Mouse (Mus musculus) heart, adult 2 months (tissue): ENCODE measurements around the gene U2af2. TPM values are rescaled to one million over a fixed set of nuclear protein-coding genes. Genes with fewer than 3 reads are reported as not detected.

Experiments used
- DNase-seq, 2 experiments: peaks; one replicate each; pipeline ENCODE4 v3.0.0; 2021
- H3K27ac ChIP-seq: fragments of 200-600 bp; 2 replicates; pipeline ENCODE4 v1.8.1; 2022
- H3K27me3 ChIP-seq: fragments of 200-500 bp; 2 replicates; pipeline ENCODE4 v1.6.1; 2012; ENCODE audit warnings: mild to moderate bottlenecking, low read length, inconsistent platforms, mixed read lengths; ENCODE audit not compliant: control insufficient read depth, insufficient read depth
- H3K36me3 ChIP-seq: fragments of 200-500 bp; 2 replicates; pipeline ENCODE4 v1.6.1; 2012; ENCODE audit warnings: low read length, inconsistent platforms; ENCODE audit not compliant: control insufficient read depth, insufficient read depth
- H3K4me1 ChIP-seq: fragments of 200-500 bp; 2 replicates; pipeline ENCODE4 v1.6.1; 2011; ENCODE audit warnings: low read length; ENCODE audit not compliant: control insufficient read depth, insufficient read depth
- H3K4me3 ChIP-seq: fragments of 200-600 bp; 2 replicates; pipeline ENCODE4 v1.8.1; 2022
- H3K79me2 ChIP-seq: fragments of 200-500 bp; replicated peaks from 2 replicates; pipeline ENCODE4 v1.6.1; 2012; ENCODE audit warnings: mild to moderate bottlenecking, inconsistent platforms, low read length, moderate library complexity, mixed read lengths; ENCODE audit not compliant: control insufficient read depth, insufficient read depth
- H3K9ac ChIP-seq: fragments of 200-500 bp; 2 replicates; pipeline ENCODE4 v1.6.1; 2012; ENCODE audit warnings: low read depth, mild to moderate bottlenecking, control low read depth, inconsistent platforms, low read length, mixed read lengths
- CTCF ChIP-seq: fragments of 200-600 bp; IDR thresholded peaks from 2 replicates; pipeline ENCODE4 v1.8.1; 2022; ENCODE audit warnings: antibody characterized with exemption, mild to moderate bottlenecking, moderate library complexity
- EP300 ChIP-seq: fragments of 200-500 bp; IDR thresholded peaks from 2 replicates; pipeline ENCODE4 v1.6.1; 2011; ENCODE audit warnings: low read depth, low read length, control low read depth; ENCODE audit not compliant: insufficient read depth
- POLR2A ChIP-seq: fragments of 200-500 bp; IDR thresholded peaks from 2 replicates; pipeline ENCODE4 v1.6.1; 2011; ENCODE audit warnings: mild to moderate bottlenecking, low read depth, low read length, control low read depth; ENCODE audit not compliant: insufficient read depth
- WGBS: fragments of 180-500 bp; shearing (Covaris S2); methylation state at CpG from one replicate; pipeline ENCODE4 v1.1.7; 2018; 5-methylcytosine and 5-hydroxymethylcytosine counted together
- intact Hi-C: fragments of 180-260 bp; cut with DNase I; formaldehyde crosslinking; loops from one replicate; pipeline ENCODE4 v1.15.1; 2025
- microRNA-seq, 2 experiments: library from miRNA; unstranded; fragments of <30 nt; microRNA quantifications; one replicate each; pipeline ENCODE4 v1.2.0; 2021
- polyA plus RNA-seq: library from polyadenylated mRNA; depleted of rRNA; stranded (reverse); fragments of >200 nt; gene quantifications from 2 replicates; pipeline ENCODE4 v1.2.3, GENCODE M21; 2012; rRNA removed
- total RNA-seq, 2 experiments: library from RNA; stranded (reverse); gene quantifications; 2 replicates each; pipeline ENCODE4 v1.2.3; 2021

Gene U2af2
- total and polyA plus RNA-seq, 3 experiments, result 65.6 to 84.4 (median 68.5) TPM

DNA sequence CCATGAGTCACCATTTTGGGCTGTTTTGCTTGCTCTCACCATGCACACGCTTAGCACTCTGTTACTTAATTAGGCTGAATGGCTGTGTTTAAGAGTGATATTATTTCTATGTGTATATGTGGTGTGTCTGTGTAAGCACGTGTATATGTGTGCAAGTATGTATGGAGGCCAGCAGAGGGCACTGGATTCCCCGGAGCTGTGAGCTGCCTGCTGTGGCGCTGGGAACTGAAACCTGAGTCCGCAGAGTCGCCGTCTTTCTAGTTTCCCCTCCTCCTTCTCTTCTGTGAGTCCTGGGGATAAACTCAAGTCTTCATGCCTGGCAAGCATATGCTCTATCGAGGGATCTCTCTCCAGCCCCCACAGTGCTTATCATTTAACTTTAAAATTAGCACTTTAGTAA is 47.4 kb downstream of the U2af2 start:
- Histone ChIP-seq H3K27ac (no peak overlapping the region), H3K79me2 (no peaks in the 10 kb centered on the region), H3K4me3 (no peak overlapping the region), H3K4me1 (peaks cover 1% of the 10 kb centered on the region), H3K9ac (no peak overlapping the region), H3K27me3 (no peaks in the 10 kb centered on the region), H3K36me3 (no peaks in the 10 kb centered on the region)
- TF ChIP-seq EP300 (no peak), CTCF (no peak), POLR2A (no peak)
- no peak for DNase-seq
- 79% methylated on average over 8 of the region's 8 CpGs for WGBS
- intact Hi-C loops, result no loop called here

DNA sequence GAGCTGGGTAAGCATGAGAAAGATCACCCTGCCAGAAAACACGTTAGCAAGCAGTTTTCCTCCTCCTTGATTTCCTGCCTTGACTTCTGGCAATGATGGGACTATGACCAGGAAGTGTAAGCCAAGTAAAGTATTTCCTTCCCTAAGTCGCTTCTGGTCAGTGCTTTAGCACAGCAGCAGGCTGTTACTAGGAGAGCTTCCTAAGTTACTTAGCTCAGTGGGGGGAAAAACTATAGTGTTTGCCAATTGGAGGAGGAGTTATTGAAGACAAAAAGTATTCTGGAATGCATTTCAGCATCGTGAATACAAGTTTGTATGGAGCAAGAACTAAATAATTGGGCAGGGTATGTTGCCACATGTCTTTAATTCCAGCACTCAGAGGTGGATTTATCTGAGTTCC is 50.8 kb downstream of the U2af2 start:
- intact Hi-C loops, result no loop called here
- Histone ChIP-seq H3K4me3 (no peak overlapping the region), H3K79me2 (no peaks in the 10 kb centered on the region), H3K27me3 (no peaks in the 10 kb centered on the region), H3K27ac (no peak overlapping the region), H3K36me3 (no peaks in the 10 kb centered on the region), H3K9ac (no peak overlapping the region), H3K4me1 (peaks cover 1% of the 10 kb centered on the region)
- no peak for DNase-seq
- TF ChIP-seq CTCF (no peak), POLR2A (no peak), EP300 (no peak)
- WGBS, result 14% methylated on average over 3 of the region's 3 CpGs

DNA sequence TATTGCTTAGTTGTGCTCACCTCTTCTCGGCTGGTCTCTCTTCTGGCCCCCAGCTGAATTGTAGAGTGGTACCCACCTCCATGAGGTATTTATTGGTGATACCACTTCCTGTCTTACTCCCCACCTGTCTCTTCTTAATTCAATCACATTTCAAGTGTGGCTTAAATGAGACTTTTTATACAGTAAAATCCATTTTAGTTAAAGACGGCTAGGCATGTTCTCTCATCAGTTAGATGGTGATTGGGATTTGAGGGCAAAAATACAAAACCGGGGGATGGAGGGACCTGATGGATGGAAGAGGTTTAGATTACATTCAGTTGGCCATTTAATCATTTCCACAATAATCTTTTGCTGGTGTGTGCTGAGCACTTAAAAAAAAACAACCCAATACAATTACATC is 54.9 kb downstream of the U2af2 start, which contains the start of gene Rfpl4:
Rfpl4 (minus strand) TSS at position 101 of the 400 bp plus-strand sequence.
- intact Hi-C loops, result no loop called here
- H3K4me1 ChIP-seq, result peaks cover 1% of the 10 kb centered on the region
- H3K9ac ChIP-seq, result no peak within 1 kb of the TSS
- WGBS, result 88% methylated on average over 3 of the region's 3 CpGs
- TF ChIP-seq CTCF (no peak), POLR2A (no peak), EP300 (no peak)
- no peaks in the 10 kb centered on the region for H3K27me3 ChIP-seq
- H3K79me2 ChIP-seq, result no peaks in the 10 kb centered on the region
- no peak within 1 kb of the TSS for H3K4me3 ChIP-seq
- no peak within 1 kb of the TSS for H3K27ac ChIP-seq
- H3K36me3 ChIP-seq, result no peaks in the 10 kb centered on the region
- DNase-seq, result no peak

DNA sequence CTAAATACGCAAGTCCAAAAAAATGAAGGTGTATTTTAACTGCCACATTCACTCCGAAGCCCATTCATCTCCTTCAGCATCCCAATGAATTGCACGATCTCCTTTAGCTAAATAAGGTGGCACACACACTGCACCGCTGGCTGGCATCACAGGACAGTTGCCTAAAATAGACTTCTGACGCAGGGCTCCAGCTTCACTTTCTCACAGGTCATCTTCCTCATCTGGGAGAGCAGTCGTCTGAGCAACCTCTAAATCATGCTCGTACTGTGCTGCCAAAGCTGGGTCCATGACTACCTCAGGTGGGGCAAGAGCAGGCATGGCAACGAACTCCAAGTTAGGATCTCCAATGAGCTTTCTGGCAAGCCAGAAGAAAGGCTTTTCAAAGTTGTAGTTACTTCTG is 63.1 kb downstream of the U2af2 start:
- peak; percentile 32 to 49 for DNase-seq
- H3K4me3 ChIP-seq, result peak overlapping the region; percentile 47
- no peaks in the 10 kb centered on the region for H3K79me2 ChIP-seq
- peak overlapping the region; percentile 84 for H3K27ac ChIP-seq
- no peak for TF ChIP-seq CTCF
- no peak for TF ChIP-seq EP300
- 0 out of 2 replicates have a peak, but pooled peaks have one; percentile 23 for TF ChIP-seq POLR2A
- H3K9ac ChIP-seq, result no peak overlapping the region
- H3K36me3 ChIP-seq, result no peaks in the 10 kb centered on the region
- no peaks in the 10 kb centered on the region; the same call in 1 of the 2 replicates for H3K4me1 ChIP-seq
- intact Hi-C loops, result loop anchor here (1.0 to 5.0 kb wide), 2 partner anchors 45 to 183 kb away; partner anchors contain the start of gene Epn1
- H3K27me3 ChIP-seq, result no peaks in the 10 kb centered on the region
- WGBS, result 66% methylated on average over 8 of the region's 8 CpGs

DNA sequence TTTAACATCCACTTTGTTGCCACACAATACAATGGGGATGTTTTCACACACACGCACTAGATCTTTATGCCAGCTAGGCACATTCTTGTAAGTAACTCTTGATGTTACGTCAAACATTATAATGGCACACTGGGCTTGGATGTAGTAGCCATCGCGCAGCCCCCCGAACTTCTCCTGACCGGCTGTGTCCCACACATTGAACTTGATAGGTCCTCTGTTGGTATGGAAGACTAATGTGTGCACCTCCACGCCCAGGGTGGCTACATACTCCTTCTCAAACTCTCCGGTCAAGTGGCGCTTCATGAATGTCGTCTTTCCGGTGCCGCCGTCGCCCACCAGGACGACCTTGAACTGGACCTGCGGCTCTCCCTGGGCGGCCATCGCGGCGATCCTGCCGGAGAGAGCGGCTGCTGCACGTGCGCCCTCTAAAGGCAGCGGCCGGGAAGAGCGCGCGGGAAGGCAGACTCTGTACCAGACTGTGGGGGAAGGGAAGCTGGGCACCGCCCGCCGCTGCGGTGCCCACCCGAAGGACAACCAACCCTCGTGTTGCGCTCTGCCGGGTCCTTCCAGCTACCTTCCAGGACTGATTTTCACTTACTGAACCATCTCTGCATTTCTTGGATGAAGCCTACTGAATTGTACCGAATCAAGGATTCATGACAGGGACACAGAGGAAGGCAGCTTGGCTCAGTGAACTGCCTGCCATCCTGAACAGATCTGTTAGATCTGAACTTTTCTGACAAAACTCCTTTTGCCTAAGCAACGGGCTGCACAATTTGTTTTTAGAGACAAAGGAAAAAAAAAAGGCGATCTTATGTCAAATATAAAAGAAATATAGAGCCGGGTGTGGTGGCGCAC is 63.8 kb downstream of the U2af2 start, which contains the start of gene Rasl2-9:
Rasl2-9 (minus strand) TSS at position 402 of the 858 bp plus-strand sequence.
- WGBS, result 16% methylated on average over 42 of the region's 42 CpGs
- Histone ChIP-seq H3K36me3 (no peaks in the 10 kb centered on the region), H3K4me1 (no peaks in the 10 kb centered on the region; the same call in 1 of the 2 replicates), H3K4me3 (peak within 1 kb of the TSS; percentile 47), H3K79me2 (no peaks in the 10 kb centered on the region), H3K27me3 (no peaks in the 10 kb centered on the region), H3K9ac (peak within 1 kb of the TSS; percentile 41), H3K27ac (peak within 1 kb of the TSS; percentile 84)
- intact Hi-C loops, result loop anchor here (1.0 to 5.0 kb wide), 3 partner anchors 45 to 183 kb away; partner anchors contain the start of gene Epn1
- peak; percentile 86 to 88 for DNase-seq
- TF ChIP-seq CTCF, result peak; percentile 98
- no peak for TF ChIP-seq POLR2A
- TF ChIP-seq EP300, result 0 out of 2 replicates have a peak, but pooled peaks have one; percentile 18

Small RNAs within 50 kb of the gene (microRNA-seq; reads per million reads assigned to microRNA genes)
- 0 reads per million in 2 experiments for gene Gm26217

Other genes starting within 250 kb of the U2af2 start
- 10 to 100 TPM; 85.1 to 99.1 TPM for gene Ube2s, start 249.6 kb upstream of the U2af2 start, total RNA-seq
- 167 and 265 TPM in 2 replicates for gene Ube2s, start 249.6 kb upstream of the U2af2 start, polyA plus RNA-seq
- under 1 TPM in 1 of 2 experiments, not detected in 1; 0.07 TPM for gene Shisa7, start 217.4 kb upstream of the U2af2 start, total RNA-seq
- 0.09 and 0.12 TPM in 2 replicates for gene Shisa7, start 217.4 kb upstream of the U2af2 start, polyA plus RNA-seq
- 1 to 10 TPM; 3.5 to 3.8 TPM for gene Isoc2b, start 191.9 kb upstream of the U2af2 start, total RNA-seq
- 10.0 and 10.3 TPM in 2 replicates for gene Isoc2b, start 191.9 kb upstream of the U2af2 start, polyA plus RNA-seq
- 10 to 100 TPM; 48.9 to 55.5 TPM for gene Isoc2a, start 185.0 kb upstream of the U2af2 start, total RNA-seq
- 29.3 and 30.6 TPM in 2 replicates for gene Isoc2a, start 185.0 kb upstream of the U2af2 start, polyA plus RNA-seq
- under 1 TPM in 1 of 2 experiments, not detected in 1; 0.18 TPM for gene Gm36210, start 155.6 kb upstream of the U2af2 start, total RNA-seq
- 0.20 and 0.29 TPM in 2 replicates for gene Gm36210, start 155.6 kb upstream of the U2af2 start, polyA plus RNA-seq
- gene Zfp628, start 146.9 kb upstream of the U2af2 start, total RNA-seq, result 1 to 10 TPM; 6.8 to 9.4 TPM
- 6.1 and 7.5 TPM in 2 replicates for gene Zfp628, start 146.9 kb upstream of the U2af2 start, polyA plus RNA-seq
- 1 to 10 TPM; 5.6 to 5.8 TPM for gene Nat14, start 140.1 kb upstream of the U2af2 start, total RNA-seq
- gene Nat14, start 140.1 kb upstream of the U2af2 start, polyA plus RNA-seq, result 3.5 TPM in 2 replicates
- 1 to 10 TPM; 1.7 to 2.9 TPM for gene Ssc5d, start 136.4 kb upstream of the U2af2 start, total RNA-seq
- gene Ssc5d, start 136.4 kb upstream of the U2af2 start, polyA plus RNA-seq, result 5.9 and 6.4 TPM in 2 replicates
- 10 to 100 TPM; 26.5 to 35.6 TPM for gene Sbk2, start 97.7 kb upstream of the U2af2 start, total RNA-seq
- 85.0 and 119 TPM in 2 replicates for gene Sbk2, start 97.7 kb upstream of the U2af2 start, polyA plus RNA-seq
- 10 to 100 TPM; 39.4 to 46.1 TPM for gene Sbk3, start 91.0 kb upstream of the U2af2 start, total RNA-seq
- 66.1 and 72.5 TPM in 2 replicates for gene Sbk3, start 91.0 kb upstream of the U2af2 start, polyA plus RNA-seq
- gene Zfp579, start 66.0 kb upstream of the U2af2 start, total RNA-seq, result 10 to 100 TPM; 12.3 to 14.0 TPM
- gene Zfp579, start 66.0 kb upstream of the U2af2 start, polyA plus RNA-seq, result 51.8 and 70.2 TPM in 2 replicates
- 1 to 10 TPM; 8.7 to 9.2 TPM for gene Zfp524, start 47.7 kb upstream of the U2af2 start, total RNA-seq
- gene Zfp524, start 47.7 kb upstream of the U2af2 start, polyA plus RNA-seq, result 14.7 and 17.7 TPM in 2 replicates
- gene Fiz1, start 47.4 kb upstream of the U2af2 start, total RNA-seq, result 10 to 100 TPM; 17.9 to 20.4 TPM
- 18.2 and 20.4 TPM in 2 replicates for gene Fiz1, start 47.4 kb upstream of the U2af2 start, polyA plus RNA-seq
- gene Gm44973, start 46.6 kb upstream of the U2af2 start, total RNA-seq, result not detected
- gene Gm44973, start 46.6 kb upstream of the U2af2 start, polyA plus RNA-seq, result not detected in 2 replicates
- gene Zfp865, start 41.8 kb upstream of the U2af2 start, total RNA-seq, result 10 to 100 TPM; 13.8 to 13.9 TPM
- gene Zfp865, start 41.8 kb upstream of the U2af2 start, polyA plus RNA-seq, result 13.5 and 16.9 TPM in 2 replicates
- under 1 TPM in 1 of 2 experiments, not detected in 1; 0.25 TPM for gene Ccdc106, start 41.6 kb upstream of the U2af2 start, total RNA-seq
- 0.53 TPM in 1 of 2 replicates, not detected in the other for gene Ccdc106, start 41.6 kb upstream of the U2af2 start, polyA plus RNA-seq
- gene 4632433K11Rik, start 28.0 kb upstream of the U2af2 start, total RNA-seq, result not detected
- not detected in 2 replicates for gene 4632433K11Rik, start 28.0 kb upstream of the U2af2 start, polyA plus RNA-seq
- 1 to 10 TPM; 5.0 to 5.6 TPM for gene Zfp784, start 23.7 kb upstream of the U2af2 start, total RNA-seq
- 6.7 and 7.0 TPM in 2 replicates for gene Zfp784, start 23.7 kb upstream of the U2af2 start, polyA plus RNA-seq
- 1 to 10 TPM; 3.4 to 4.4 TPM for gene Zfp580, start 10.6 kb upstream of the U2af2 start, total RNA-seq
- 7.4 and 12.7 TPM in 2 replicates for gene Zfp580, start 10.6 kb upstream of the U2af2 start, polyA plus RNA-seq
- 100 to 1,000 TPM; 160 to 192 TPM for gene Epn1, start 18.1 kb downstream of the U2af2 start, total RNA-seq
- gene Epn1, start 18.1 kb downstream of the U2af2 start, polyA plus RNA-seq, result 174 and 181 TPM in 2 replicates
- gene Rfpl4, start 54.8 kb downstream of the U2af2 start, total RNA-seq, result not detected
- not detected in 2 replicates for gene Rfpl4, start 54.8 kb downstream of the U2af2 start, polyA plus RNA-seq
- 1 to 10 TPM; 6.2 to 8.1 TPM for gene Rasl2-9, start 63.8 kb downstream of the U2af2 start, total RNA-seq
- 3.9 and 5.7 TPM in 2 replicates for gene Rasl2-9, start 63.8 kb downstream of the U2af2 start, polyA plus RNA-seq
- not detected for gene Vmn1r55, start 87.5 kb downstream of the U2af2 start, total RNA-seq
- gene Vmn1r55, start 87.5 kb downstream of the U2af2 start, polyA plus RNA-seq, result not detected in 2 replicates
- not detected for gene Vmn1r56, start 134.6 kb downstream of the U2af2 start, total RNA-seq
- gene Vmn1r56, start 134.6 kb downstream of the U2af2 start, polyA plus RNA-seq, result not detected in 2 replicates
- not detected for gene Vmn1r57, start 156.3 kb downstream of the U2af2 start, total RNA-seq
- not detected in 2 replicates for gene Vmn1r57, start 156.3 kb downstream of the U2af2 start, polyA plus RNA-seq